Mouse (Mus musculus) myocyte (in vitro differentiated cells): ENCODE data around the gene Mroh2a.

Experiments
- CEBPB ChIP-seq: IDR thresholded peaks from 2 replicates; pipeline ENCODE4 v1.6.1; 2011; ENCODE audit warnings: mild to moderate bottlenecking, moderate library complexity; ENCODE audit not compliant: poor library complexity, insufficient read depth, severe bottlenecking
- E2F4 ChIP-seq: IDR thresholded peaks from one replicate; pipeline ENCODE4 v1.6.1; 2011; ENCODE audit warnings: mild to moderate bottlenecking, control low read depth, moderate library complexity; ENCODE audit not compliant: insufficient read depth
- MAX ChIP-seq: IDR thresholded peaks from one replicate; pipeline ENCODE4 v1.6.1; 2011; ENCODE audit warnings: low read depth, mild to moderate bottlenecking, control low read depth
- MYOD1 ChIP-seq, 3 experiments: IDR thresholded peaks; one replicate each; pipeline ENCODE4 v1.6.1; 2011; ENCODE audit warnings: control low read depth in 2 of 3, low read depth in 2 of 3, mild to moderate bottlenecking in 2 of 3, moderate library complexity in 1 of 3; ENCODE audit not compliant: insufficient read length in 2 of 3, control insufficient read depth in 1 of 3
- MYOG ChIP-seq, 3 experiments: IDR thresholded peaks; one replicate each; pipeline ENCODE4 v1.6.1; 2011; ENCODE audit warnings: control low read depth in 2 of 3, low read depth in 2 of 3, mild to moderate bottlenecking in 2 of 3; ENCODE audit not compliant: insufficient read length in 2 of 3, control insufficient read depth in 1 of 3, insufficient read depth in 1 of 3
- POLR2A ChIP-seq: IDR thresholded peaks from one replicate; pipeline ENCODE4 v1.6.1; 2011; ENCODE audit warnings: low read depth, mild to moderate bottlenecking, control low read depth, moderate library complexity; ENCODE audit not compliant: insufficient read length
- POLR2AphosphoS2 ChIP-seq: IDR thresholded peaks from one replicate; pipeline ENCODE4 v1.6.1; 2011; ENCODE audit warnings: low read depth, control low read depth; ENCODE audit not compliant: insufficient read length
- TCF12 ChIP-seq: IDR thresholded peaks from one replicate; pipeline ENCODE4 v1.6.1; 2011; ENCODE audit warnings: mild to moderate bottlenecking, control low read depth; ENCODE audit not compliant: poor library complexity, insufficient read depth, severe bottlenecking
- TCF3 ChIP-seq: IDR thresholded peaks from one replicate; pipeline ENCODE4 v1.6.1; 2011; ENCODE audit warnings: low read depth, control low read depth; ENCODE audit not compliant: insufficient read length
- USF1 ChIP-seq: IDR thresholded peaks from one replicate; pipeline ENCODE4 v1.6.1; 2011; ENCODE audit warnings: low read depth, mild to moderate bottlenecking, control low read depth, moderate library complexity

DNA sequence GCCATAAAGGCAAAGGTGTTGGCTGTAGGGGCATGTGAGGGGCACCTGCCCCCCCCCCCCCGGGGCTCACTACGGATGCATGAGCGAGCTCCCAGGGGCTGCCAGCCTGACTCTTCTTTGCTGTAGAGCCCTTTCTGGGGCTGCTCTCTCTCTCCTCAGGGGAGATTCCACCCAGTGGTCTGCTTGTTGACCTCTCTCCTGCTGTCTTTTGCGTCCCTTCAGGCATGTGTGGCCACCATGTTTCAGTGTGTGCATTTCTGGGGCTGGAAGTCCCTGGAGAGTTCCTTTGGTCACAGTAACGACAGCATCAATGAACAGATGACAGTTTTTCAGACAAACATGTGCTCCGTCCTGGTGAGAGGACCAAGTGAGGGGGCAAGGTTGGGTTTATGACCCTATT lies 31.6 kb downstream of the Mroh2a start:
- no peak for TF ChIP-seq POLR2A
- no peak for TF ChIP-seq USF1
- TF ChIP-seq E2F4 = no peak
- no peak for TF ChIP-seq MYOG (IDR thresholded peaks at IDR 0.05; ENCODE audit: control insufficient read depth in 1 of 3, insufficient read depth in 1 of 3, insufficient read length in 2 of 3, low read depth in 2 of 3)
- TF ChIP-seq MAX = no peak
- TF ChIP-seq TCF3 = no peak
- no peak for TF ChIP-seq MYOD1 (IDR thresholded peaks at IDR 0.05; ENCODE audit: control insufficient read depth in 1 of 3, insufficient read length in 2 of 3, low read depth in 2 of 3)
- no peak for TF ChIP-seq POLR2AphosphoS2
- no peak for TF ChIP-seq TCF12
- no peak for TF ChIP-seq CEBPB
